Mouse (Mus musculus): ENCODE data around the gene Aatk. TPM values are rescaled to one million over a fixed set of nuclear protein-coding genes. Genes with fewer than 3 reads are reported as not detected.

Aatk gene
- polyA plus RNA-seq, 1 experiment from 2014 or later: 21.9 TPM

DNA sequence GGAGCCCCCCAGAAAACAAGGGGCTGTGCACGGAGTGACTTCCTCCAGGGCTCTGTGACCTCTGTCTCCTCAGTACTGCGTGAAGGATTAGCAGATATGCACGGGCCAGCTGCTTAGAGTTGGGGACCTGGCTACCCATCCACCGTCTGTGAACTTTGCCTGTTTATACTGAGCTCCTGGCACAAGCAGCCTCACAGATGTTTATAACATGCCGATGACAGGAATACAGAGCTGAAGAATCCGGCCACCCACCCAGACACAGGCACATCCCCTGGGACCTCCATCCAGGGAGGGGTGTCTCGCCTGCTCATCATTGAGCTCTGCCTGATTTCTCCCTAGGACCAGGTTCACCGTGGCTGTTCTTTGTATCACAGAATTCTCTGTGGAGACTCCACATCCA lies 14.9 kb downstream of the Aatk start:
- Histone ChIP-seq H3K9me3 (no peaks in the 10 kb centered on the region), H3K4me2 (replicated peaks) (no peak overlapping the region), H3K36me3 (no peaks in the 10 kb centered on the region), H3K27ac (replicated peaks) (no peak overlapping the region), H3K9ac (replicated peaks) (no peak overlapping the region), H3K27me3 (no peaks in the 10 kb centered on the region), H3K4me3 (no peak overlapping the region), H3K4me1 (peaks cover 6% of the 10 kb centered on the region; the same call in 1 of the 2 replicates)
- 69% methylated on average over 8 of the region's 8 CpGs for WGBS
- no peak for ATAC-seq (replicated peaks)

DNA sequence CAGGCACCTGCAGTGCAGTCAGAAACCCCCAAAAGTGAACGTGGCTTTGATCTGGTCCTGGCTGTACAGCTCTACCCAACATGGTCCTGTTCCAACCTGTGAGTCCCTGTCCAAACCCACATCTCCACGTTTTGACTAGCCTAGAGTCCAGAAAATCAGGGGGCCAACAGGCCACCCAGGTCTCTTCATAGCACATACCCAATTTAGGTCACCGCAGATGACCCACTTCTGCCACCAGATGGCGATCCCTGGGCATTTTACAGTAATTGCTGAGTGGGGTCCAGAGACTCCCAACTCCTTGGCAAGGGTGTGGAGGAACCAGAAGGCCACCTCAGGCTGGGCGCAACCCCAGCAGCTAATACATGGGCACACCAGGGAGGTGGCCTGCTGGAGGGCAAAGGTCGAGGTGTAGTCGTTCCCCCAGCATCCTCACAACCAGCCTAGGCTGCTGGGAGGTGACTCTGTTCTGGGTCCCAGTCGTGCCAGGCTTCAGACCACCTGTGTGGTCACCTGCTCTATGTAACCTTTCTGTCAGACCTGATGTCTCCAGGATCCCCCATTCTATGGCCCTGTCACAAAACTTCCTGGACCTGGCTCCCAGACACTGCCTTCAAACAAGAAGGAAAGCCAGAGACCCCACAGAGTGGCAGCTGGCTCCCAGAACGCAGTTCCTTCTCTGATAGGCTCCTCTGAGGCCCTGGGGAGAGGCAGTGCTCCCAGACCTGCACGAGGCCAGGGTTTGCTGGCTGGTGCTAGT lies 16.6 kb downstream of the Aatk start:
- no peak; the same call in 1 of the 2 replicates for ATAC-seq (replicated peaks)
- Histone ChIP-seq H3K9me3 (no peaks in the 10 kb centered on the region), H3K27ac (replicated peaks) (no peak overlapping the region), H3K9ac (replicated peaks) (no peak overlapping the region), H3K27me3 (no peaks in the 10 kb centered on the region), H3K4me3 (no peak overlapping the region), H3K4me2 (replicated peaks) (no peak overlapping the region), H3K4me1 (peaks cover 6% of the 10 kb centered on the region; the same call in 1 of the 2 replicates), H3K36me3 (no peaks in the 10 kb centered on the region)
- WGBS: 37% methylated on average over 10 of the region's 10 CpGs

DNA sequence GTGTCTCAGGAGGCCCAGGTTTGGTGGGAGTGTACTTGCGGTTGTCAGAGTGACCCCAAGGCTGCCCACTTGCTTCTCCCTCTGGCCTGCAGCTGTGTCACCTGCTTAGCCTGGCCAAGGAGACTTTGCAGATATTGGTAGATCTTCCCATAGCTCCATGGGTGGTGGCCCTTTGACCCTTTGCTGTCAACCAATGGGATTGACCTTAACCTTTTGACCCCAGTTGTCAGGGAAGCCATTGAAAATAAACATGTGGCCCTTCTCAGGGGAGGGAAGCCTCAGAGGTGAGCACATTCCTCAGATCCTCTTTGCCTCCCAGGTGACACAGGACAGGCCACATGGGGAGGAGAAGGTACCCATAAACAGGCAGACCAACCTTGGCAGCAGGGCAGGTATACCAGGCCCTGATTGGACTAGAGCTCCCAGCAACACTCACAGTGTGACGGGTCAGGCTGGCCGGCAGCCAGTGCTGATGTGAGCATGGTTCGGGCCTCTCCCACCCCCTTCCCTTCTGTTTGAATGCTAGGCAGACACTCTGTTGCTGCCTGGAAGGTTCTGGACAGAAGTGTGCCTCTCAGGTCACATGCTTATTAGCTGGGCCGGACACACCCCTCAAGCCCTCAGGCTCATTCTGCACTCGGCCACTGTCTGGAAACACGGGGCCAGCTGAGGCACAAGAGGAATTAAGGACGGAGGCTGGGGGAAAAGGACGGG lies 17.4 kb downstream of the Aatk start:
- Histone ChIP-seq H3K4me3 (no peak overlapping the region), H3K4me1 (peaks cover 6% of the 10 kb centered on the region; the same call in 1 of the 2 replicates), H3K9ac (replicated peaks) (no peak overlapping the region), H3K27me3 (no peaks in the 10 kb centered on the region), H3K36me3 (no peaks in the 10 kb centered on the region), H3K9me3 (no peaks in the 10 kb centered on the region), H3K4me2 (replicated peaks) (no peak overlapping the region), H3K27ac (replicated peaks) (no peak overlapping the region)
- 46% methylated on average over 9 of the region's 9 CpGs for WGBS
- no peak for ATAC-seq (replicated peaks)

DNA sequence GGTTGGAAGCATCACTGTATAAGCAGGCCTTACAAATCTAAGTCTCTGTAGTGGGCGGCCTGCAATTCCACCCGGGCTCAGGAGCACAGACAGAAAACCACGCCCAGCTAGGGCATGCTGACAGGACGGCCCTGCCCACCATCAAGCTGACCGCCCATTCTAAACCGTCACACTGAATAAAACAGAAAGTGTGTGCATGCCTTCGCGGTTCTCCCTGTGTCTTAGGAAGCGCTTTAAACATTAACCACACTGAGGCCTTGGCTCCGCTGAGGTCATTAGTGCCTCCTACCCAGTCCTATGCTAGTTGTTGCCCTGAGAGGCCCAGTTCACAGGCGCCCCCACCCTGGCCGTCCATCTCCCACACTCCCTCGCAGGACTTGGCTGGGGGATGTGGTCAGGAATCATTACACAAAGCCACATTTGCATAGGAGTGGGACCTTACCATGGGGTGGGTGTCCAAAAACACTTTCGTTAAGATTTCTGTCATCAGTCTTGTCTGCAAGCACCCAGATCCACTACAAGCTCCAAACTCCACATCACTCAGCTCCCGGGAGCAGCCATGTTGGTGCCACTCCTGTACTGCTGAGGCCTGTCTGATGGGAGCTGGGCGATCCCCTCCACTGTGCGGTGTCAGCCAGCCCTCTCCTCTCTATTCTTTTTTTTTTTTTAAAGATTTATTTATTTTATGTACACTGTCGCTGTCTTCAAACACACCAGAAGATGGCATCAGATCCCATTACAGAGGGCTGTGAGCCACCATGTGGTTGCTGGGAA lies 18.5 kb downstream of the Aatk start:
- no peak overlapping the region for H3K27ac ChIP-seq (replicated peaks)
- H3K4me2 ChIP-seq (replicated peaks): no peak overlapping the region
- H3K4me3 ChIP-seq: no peak overlapping the region
- no peak for ATAC-seq (replicated peaks)
- H3K9me3 ChIP-seq: no peaks in the 10 kb centered on the region
- peaks cover 6% of the 10 kb centered on the region; the same call in 1 of the 2 replicates for H3K4me1 ChIP-seq
- 76% methylated on average over 18 of the region's 18 CpGs for WGBS
- no peak overlapping the region for H3K9ac ChIP-seq (replicated peaks)
- H3K36me3 ChIP-seq: no peaks in the 10 kb centered on the region
- H3K27me3 ChIP-seq: no peaks in the 10 kb centered on the region

DNA sequence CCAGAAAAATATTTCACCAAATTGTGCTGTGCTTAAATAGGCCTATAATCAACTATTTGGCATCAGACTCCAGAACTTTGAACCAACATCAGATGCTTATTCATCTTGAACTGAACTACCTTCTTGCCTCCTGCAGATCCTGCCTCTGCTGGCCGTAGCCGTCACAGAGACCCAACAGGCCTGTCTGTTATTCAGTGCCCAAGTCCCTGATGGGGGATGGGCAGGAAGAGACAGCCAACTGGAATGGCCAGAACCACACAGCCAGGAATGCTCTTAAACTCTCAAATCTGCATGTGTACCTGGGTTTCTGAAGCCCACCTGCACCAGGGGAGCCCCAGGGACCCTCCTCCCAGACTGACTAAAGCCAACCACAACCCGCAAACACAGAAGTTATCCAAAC lies 20.0 kb downstream of the Aatk start:
- Histone ChIP-seq H3K9me3 (no peaks in the 10 kb centered on the region), H3K4me2 (replicated peaks) (no peak overlapping the region), H3K27me3 (no peaks in the 10 kb centered on the region), H3K4me1 (peaks cover 21% of the 10 kb centered on the region), H3K9ac (replicated peaks) (no peak overlapping the region), H3K27ac (replicated peaks) (no peak overlapping the region), H3K4me3 (no peak overlapping the region), H3K36me3 (no peaks in the 10 kb centered on the region)
- ATAC-seq (replicated peaks): no peak
- 84% methylated on average over 3 of the region's 3 CpGs for WGBS

- 38% methylated on average over 12 of the region's 12 CpGs for WGBS
- H3K9ac ChIP-seq (replicated peaks): no peak overlapping the region
Observed at GRCm38 (mm10) chr11:120022841-120023240, 24.1 kb downstream of the Aatk start.

GRCm38 (mm10) chr11:120022216-120022615 lies 24.8 kb downstream of the Aatk start:
- 47% methylated on average over 8 of the region's 8 CpGs for WGBS
- no peaks in the 10 kb centered on the region for H3K9me3 ChIP-seq
- H3K36me3 ChIP-seq: no peaks in the 10 kb centered on the region
- no peak overlapping the region for H3K4me3 ChIP-seq
- H3K9ac ChIP-seq (replicated peaks): no peak overlapping the region
- peaks cover 15% of the 10 kb centered on the region for H3K4me1 ChIP-seq
- no peak overlapping the region; the same call in 1 of the 2 replicates for H3K27ac ChIP-seq (replicated peaks)
- no peaks in the 10 kb centered on the region for H3K27me3 ChIP-seq
- no peak overlapping the region for H3K4me2 ChIP-seq (replicated peaks)
- no peak for ATAC-seq (replicated peaks)

More at GRCm38 (mm10) chr11:120022841-120023240, 24.1 kb downstream of the Aatk start:
- Histone ChIP-seq H3K4me1 (peaks cover 15% of the 10 kb centered on the region), H3K27me3 (no peaks in the 10 kb centered on the region), H3K9me3 (no peaks in the 10 kb centered on the region), H3K36me3 (no peaks in the 10 kb centered on the region), H3K4me3 (no peak overlapping the region), H3K27ac (replicated peaks) (no peak overlapping the region; the same call in 1 of the 2 replicates), H3K4me2 (replicated peaks) (no peak overlapping the region)
- ATAC-seq (replicated peaks): peak; percentile 58

DNA sequence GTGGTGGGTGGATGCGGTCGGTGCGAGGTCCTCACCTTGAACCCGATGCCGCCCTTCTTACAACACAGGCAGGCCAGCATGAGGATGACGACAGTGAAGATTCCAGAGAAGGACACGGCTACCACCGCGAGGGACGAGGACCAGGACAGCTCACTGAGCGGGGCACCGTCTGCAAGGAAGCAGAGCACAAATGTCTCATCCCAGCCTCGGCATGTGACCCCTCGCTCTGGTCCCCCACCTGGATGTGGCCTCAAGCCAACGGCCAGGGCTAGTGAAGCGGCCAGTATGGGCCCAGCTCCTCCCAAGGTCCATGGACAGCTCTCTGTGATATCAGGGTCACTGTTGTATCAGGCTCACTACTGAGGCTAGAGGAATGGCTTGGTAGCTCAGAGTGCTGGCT lies 25.6 kb downstream of the Aatk start:
- 93% methylated on average over 16 of the region's 16 CpGs for WGBS
- Histone ChIP-seq H3K4me3 (no peak overlapping the region), H3K27me3 (no peaks in the 10 kb centered on the region), H3K27ac (replicated peaks) (no peak overlapping the region), H3K4me2 (replicated peaks) (no peak overlapping the region), H3K9me3 (no peaks in the 10 kb centered on the region), H3K4me1 (peaks cover 15% of the 10 kb centered on the region), H3K36me3 (no peaks in the 10 kb centered on the region), H3K9ac (replicated peaks) (no peak overlapping the region)
- ATAC-seq (replicated peaks): no peak

DNA sequence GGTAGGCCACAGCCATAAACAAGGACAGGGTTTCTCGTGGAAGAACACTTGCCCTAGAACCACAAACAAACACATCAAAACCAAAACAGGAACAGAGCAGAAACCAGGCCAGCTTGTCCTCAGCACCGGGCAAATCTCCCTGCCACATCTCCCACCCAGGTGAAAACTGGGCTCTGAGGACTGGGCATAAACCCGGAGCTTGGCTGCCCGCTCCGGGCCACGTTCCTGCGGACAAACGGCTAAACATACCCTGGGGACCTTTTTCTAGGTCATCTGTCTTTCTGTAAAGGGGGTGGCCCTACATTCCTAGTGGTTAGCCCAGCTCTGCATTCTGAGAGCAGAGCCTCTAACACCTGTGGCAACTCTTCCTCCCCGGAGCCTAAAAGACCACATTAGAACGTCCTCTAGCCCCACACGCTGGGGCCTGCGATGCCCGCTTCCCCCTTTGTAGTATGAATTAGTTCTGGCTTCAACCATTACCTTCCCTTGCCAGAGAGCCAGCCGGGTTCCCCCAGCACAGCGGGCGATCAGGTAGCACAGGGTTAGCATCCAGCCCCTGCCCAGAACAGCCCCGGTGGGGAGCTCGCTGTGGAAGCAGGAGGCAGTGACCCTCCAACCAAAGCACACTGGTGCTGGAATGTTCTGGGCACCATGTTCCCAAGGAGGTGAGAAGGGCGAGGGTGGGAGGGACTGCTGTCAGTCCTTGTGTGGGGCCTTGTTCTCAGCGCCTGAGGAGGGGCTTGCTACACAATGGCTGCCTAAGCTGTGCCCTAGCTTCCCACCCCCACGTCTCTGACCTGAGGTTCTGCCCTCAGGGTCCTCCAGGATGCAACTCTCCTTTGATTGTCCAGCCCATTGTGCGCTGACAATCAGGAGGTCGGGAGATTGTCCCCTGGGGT lies 27.2 kb downstream of the Aatk start:
- H3K27ac ChIP-seq (replicated peaks): no peak overlapping the region
- peaks cover 15% of the 10 kb centered on the region for H3K4me1 ChIP-seq
- 0 out of 2 replicates have a peak, but pooled peaks cover 2% of the 10 kb centered on the region for H3K36me3 ChIP-seq
- ATAC-seq (replicated peaks): no peak
- no peak overlapping the region for H3K4me3 ChIP-seq
- 58% methylated on average over 23 of the region's 23 CpGs for WGBS
- no peaks in the 10 kb centered on the region for H3K9me3 ChIP-seq
- no peak overlapping the region for H3K9ac ChIP-seq (replicated peaks)
- no peak overlapping the region for H3K4me2 ChIP-seq (replicated peaks)
- no peaks in the 10 kb centered on the region for H3K27me3 ChIP-seq

DNA sequence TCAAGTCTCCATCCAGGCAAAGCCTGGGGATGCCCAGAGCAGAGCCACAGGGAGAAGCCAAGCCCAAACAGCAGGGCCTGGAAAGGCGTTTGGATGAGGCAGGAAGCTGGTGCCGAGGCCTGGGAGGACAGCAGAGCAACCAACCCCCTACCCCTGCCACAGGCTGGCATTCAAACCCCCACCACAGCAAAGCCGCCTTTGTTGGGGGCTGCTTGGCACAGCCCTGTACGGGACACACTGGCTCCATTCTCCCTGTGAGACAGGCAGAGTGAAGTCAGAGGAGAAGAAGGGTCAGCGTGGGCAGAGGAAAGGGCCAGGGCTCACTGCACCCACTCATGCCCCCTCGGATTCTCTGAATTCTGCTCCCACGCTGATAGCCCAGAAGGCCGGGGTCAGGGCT lies 30.0 kb downstream of the Aatk start:
- H3K4me1 ChIP-seq: peaks cover 11% of the 10 kb centered on the region
- no peak overlapping the region for H3K4me3 ChIP-seq
- H3K9ac ChIP-seq (replicated peaks): no peak overlapping the region
- H3K27ac ChIP-seq (replicated peaks): no peak overlapping the region
- H3K27me3 ChIP-seq: no peaks in the 10 kb centered on the region
- no peaks in the 10 kb centered on the region for H3K9me3 ChIP-seq
- H3K36me3 ChIP-seq: peaks cover 2% of the 10 kb centered on the region; the same call in 1 of the 2 replicates
- 86% methylated on average over 8 of the region's 8 CpGs for WGBS
- no peak overlapping the region for H3K4me2 ChIP-seq (replicated peaks)
- ATAC-seq (replicated peaks): no peak

- H3K9me3 ChIP-seq: no peaks in the 10 kb centered on the region
- peaks cover 5% of the 10 kb centered on the region; the same call in 1 of the 2 replicates for H3K36me3 ChIP-seq
- H3K9ac ChIP-seq (replicated peaks): no peak overlapping the region
- no peak overlapping the region for H3K27ac ChIP-seq (replicated peaks)
- H3K4me3 ChIP-seq: no peak overlapping the region
- H3K4me1 ChIP-seq: peaks cover 18% of the 10 kb centered on the region
- H3K4me2 ChIP-seq (replicated peaks): no peak overlapping the region
- no peaks in the 10 kb centered on the region for H3K27me3 ChIP-seq
- 83% methylated on average over 4 of the region's 4 CpGs for WGBS
- ATAC-seq (replicated peaks): no peak
Observed at GRCm38 (mm10) chr11:120014758-120015157, 32.2 kb downstream of the Aatk start.

All from forebrain, embryonic 15.5 days (tissue).